Mouse (Mus musculus): Measurements from ENCODE around the gene H2-D1. TPM values are rescaled to one million over a fixed set of nuclear protein-coding genes. Genes with fewer than 3 reads are reported as not detected.
"Not testable (repeated sequence)": the region's sequence is repeated elsewhere in the genome, so short reads cannot be mapped to it uniquely, and the experiment has no call there.

Gene H2-D1
- polyA plus RNA-seq, 1 experiment from 2014 or later = 118 TPM

- H3K4me3 ChIP-seq = no peak overlapping the region
- H3K36me3 ChIP-seq = peaks cover 24% of the 10 kb centered on the region
- H3K27me3 ChIP-seq = no peaks in the 10 kb centered on the region
- H3K9me3 ChIP-seq = no peaks in the 10 kb centered on the region
- H3K4me2 ChIP-seq = no peak overlapping the region
- 91% methylated on average over 5 of the region's 5 CpGs for WGBS
- peaks cover 48% of the 10 kb centered on the region for H3K4me1 ChIP-seq (replicated peaks)
- H3K9ac ChIP-seq = no peak overlapping the region
- no peak overlapping the region for H3K27ac ChIP-seq (replicated peaks)
- ATAC-seq (ENCODE audit: low FRiP score, low read depth) = no peak
These were observed 29.9 kb upstream of the H2-D1 start for GRCm38 (mm10) chr17:35232659-35233058.

GRCm38 (mm10) chr17:35233114-35233980 is 29.2 kb upstream of the H2-D1 start, which contains the start of gene Atp6v1g2:
Atp6v1g2 (plus strand) TSS chr17:35233660.
- peak within 1 kb of the TSS; percentile 55 for H3K4me3 ChIP-seq
- H3K9me3 ChIP-seq = no peaks in the 10 kb centered on the region
- no peaks in the 10 kb centered on the region for H3K27me3 ChIP-seq
- H3K4me2 ChIP-seq = peak within 1 kb of the TSS; percentile 96
- 76% methylated on average over 18 of the region's 18 CpGs for WGBS
- H3K36me3 ChIP-seq = peaks cover 18% of the 10 kb centered on the region
- H3K9ac ChIP-seq = no peak within 1 kb of the TSS
- no peak for ATAC-seq (ENCODE audit: low FRiP score, low read depth)
- H3K27ac ChIP-seq (replicated peaks) = no peak within 1 kb of the TSS; the same call in 1 of the 2 replicates
- H3K4me1 ChIP-seq (replicated peaks) = peaks cover 48% of the 10 kb centered on the region

GRCm38 (mm10) chr17:35234090-35234489 is 28.4 kb upstream of the H2-D1 start:
- not testable (repeated sequence) for H3K9ac ChIP-seq; H3K9me3 ChIP-seq; H3K27me3 ChIP-seq; H3K27ac ChIP-seq (replicated peaks); ATAC-seq (ENCODE audit: low FRiP score, low read depth)
- WGBS = 85% methylated on average over 7 of the region's 7 CpGs
- Histone ChIP-seq H3K36me3 (peaks cover 12% of the 10 kb centered on the region), H3K4me1 (replicated peaks) (peaks cover 48% of the 10 kb centered on the region), H3K4me2 (peak overlapping the region; percentile 96), H3K4me3 (peak overlapping the region; percentile 55; the same call in 1 of the 2 replicates)

DNA sequence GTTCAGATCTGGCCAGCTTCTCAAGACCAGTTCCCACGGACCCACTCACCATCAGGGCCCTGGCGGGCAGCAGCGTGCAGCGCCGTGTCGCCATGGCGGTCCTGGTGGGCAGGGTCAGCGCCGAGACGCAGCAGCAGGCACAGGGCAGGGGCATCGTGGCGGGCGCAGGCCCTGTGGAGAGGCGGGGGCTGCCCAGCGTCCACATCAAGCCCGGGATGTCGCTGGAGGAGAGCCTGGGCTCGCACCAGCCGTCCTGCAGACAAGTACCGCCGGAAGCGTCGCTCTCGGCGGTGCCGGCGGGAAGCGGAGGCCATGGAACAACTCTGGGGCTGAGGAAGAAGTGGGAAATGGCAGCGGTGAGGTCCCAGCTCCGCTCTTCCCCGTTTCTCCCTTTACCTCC is 27.6 kb upstream of the H2-D1 start:
- H3K4me1 ChIP-seq (replicated peaks) = peaks cover 48% of the 10 kb centered on the region
- no peaks in the 10 kb centered on the region for H3K9me3 ChIP-seq
- peaks cover 4% of the 10 kb centered on the region; the same call in 1 of the 2 replicates for H3K36me3 ChIP-seq
- no peaks in the 10 kb centered on the region for H3K27me3 ChIP-seq
- H3K4me3 ChIP-seq = peak overlapping the region; percentile 55
- peak overlapping the region; percentile 95 for H3K27ac ChIP-seq (replicated peaks)
- ATAC-seq (ENCODE audit: low FRiP score, low read depth) = no peak
- 7% methylated on average over 30 of the region's 31 CpGs for WGBS
- peak overlapping the region; percentile 66 for H3K9ac ChIP-seq
- H3K4me2 ChIP-seq = peak overlapping the region; percentile 96

GRCm38 (mm10) chr17:35235614-35236389 is 26.7 kb upstream of the H2-D1 start, which contains the start of gene Nfkbil1:
Nfkbil1 (minus strand) TSS chr17:35235792.
- H3K27me3 ChIP-seq = no peaks in the 10 kb centered on the region
- peak within 1 kb of the TSS; percentile 96 for H3K4me2 ChIP-seq
- no peaks in the 10 kb centered on the region for H3K9me3 ChIP-seq
- peaks cover 57% of the 10 kb centered on the region for H3K4me1 ChIP-seq (replicated peaks)
- H3K4me3 ChIP-seq = peak within 1 kb of the TSS; percentile 55
- peak; percentile 79 for ATAC-seq (ENCODE audit: low FRiP score, low read depth)
- WGBS = under 1% methylated on average over 35 of the region's 35 CpGs
- peak within 1 kb of the TSS; percentile 95 for H3K27ac ChIP-seq (replicated peaks)
- H3K9ac ChIP-seq = peak within 1 kb of the TSS; percentile 66
- H3K36me3 ChIP-seq = no peaks in the 10 kb centered on the region

DNA sequence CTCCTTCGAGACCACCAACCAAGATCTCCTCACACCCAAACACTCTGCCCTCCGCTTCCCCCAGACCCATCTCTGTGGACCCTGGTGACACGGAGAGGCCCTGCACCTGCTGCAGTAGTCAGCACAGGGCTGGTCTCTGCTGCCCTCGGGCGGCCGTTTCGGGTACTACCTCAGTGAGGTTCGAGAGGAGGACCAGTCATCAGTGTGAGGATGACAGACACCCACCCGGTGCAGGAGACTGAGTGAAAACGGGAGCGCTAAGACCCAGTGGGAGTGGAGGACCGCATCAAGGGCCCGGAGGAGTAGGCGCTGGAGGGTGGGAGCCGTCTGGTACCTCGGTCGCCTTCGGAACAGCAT is 26.2 kb upstream of the H2-D1 start:
- ATAC-seq (ENCODE audit: low FRiP score, low read depth) = peak; percentile 86
- H3K4me3 ChIP-seq = peak overlapping the region; percentile 55
- H3K9ac ChIP-seq = peak overlapping the region; percentile 66
- H3K27ac ChIP-seq (replicated peaks) = peak overlapping the region; percentile 95
- H3K4me2 ChIP-seq = peak overlapping the region; percentile 96
- no peaks in the 10 kb centered on the region for H3K27me3 ChIP-seq
- H3K36me3 ChIP-seq = no peaks in the 10 kb centered on the region
- H3K4me1 ChIP-seq (replicated peaks) = peaks cover 57% of the 10 kb centered on the region
- WGBS = under 1% methylated on average over 18 of the region's 18 CpGs
- H3K9me3 ChIP-seq = no peaks in the 10 kb centered on the region

DNA sequence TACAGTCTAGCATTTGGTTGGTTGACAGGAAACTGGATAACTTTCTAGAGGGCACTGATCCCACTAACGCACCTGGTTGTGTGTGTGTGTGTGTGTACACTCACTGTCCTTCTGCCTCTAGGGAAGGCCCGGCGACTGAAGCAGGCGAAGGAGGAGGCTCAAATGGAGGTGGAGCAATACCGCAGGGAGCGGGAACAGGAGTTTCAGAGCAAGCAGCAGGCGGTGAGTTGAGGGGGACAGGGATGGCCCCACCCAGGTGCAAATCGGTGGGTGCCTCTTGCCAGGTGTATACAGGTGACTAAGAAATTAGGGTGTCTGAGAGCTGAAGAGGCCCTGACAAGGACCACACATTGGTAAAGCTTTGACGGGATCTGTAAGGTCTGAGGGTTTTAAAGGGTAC is 25.5 kb upstream of the H2-D1 start:
- H3K4me1 ChIP-seq (replicated peaks) = peaks cover 51% of the 10 kb centered on the region
- no peak for ATAC-seq (ENCODE audit: low FRiP score, low read depth)
- peak overlapping the region; percentile 96 for H3K4me2 ChIP-seq
- H3K27ac ChIP-seq (replicated peaks) = peak overlapping the region; percentile 95
- 68% methylated on average over 9 of the region's 9 CpGs for WGBS
- no peaks in the 10 kb centered on the region for H3K36me3 ChIP-seq
- peak overlapping the region; percentile 66 for H3K9ac ChIP-seq
- H3K27me3 ChIP-seq = no peaks in the 10 kb centered on the region
- peak overlapping the region; percentile 55 for H3K4me3 ChIP-seq
- no peaks in the 10 kb centered on the region for H3K9me3 ChIP-seq

DNA sequence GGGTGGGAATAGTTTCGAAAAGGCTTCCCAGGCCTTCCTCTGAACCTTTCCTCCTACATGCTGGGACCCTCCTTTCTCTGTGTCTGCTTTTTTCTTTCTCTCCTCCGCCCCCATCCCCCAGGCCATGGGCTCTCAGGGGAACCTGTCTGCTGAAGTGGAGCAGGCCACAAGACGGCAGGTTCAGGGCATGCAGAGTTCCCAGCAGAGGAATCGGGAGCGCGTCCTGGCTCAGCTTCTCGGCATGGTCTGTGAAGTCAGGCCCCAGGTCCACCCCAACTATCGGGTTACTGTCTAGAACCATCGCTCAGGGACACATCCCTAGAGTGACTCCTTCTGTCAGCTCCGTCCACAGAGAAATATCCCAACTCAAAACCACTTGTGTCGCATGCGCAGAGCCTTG is 25.0 kb upstream of the H2-D1 start:
- H3K36me3 ChIP-seq = no peaks in the 10 kb centered on the region
- peak overlapping the region; percentile 96 for H3K4me2 ChIP-seq
- no peak for ATAC-seq (ENCODE audit: low FRiP score, low read depth)
- peak overlapping the region; percentile 55 for H3K4me3 ChIP-seq
- WGBS = 89% methylated on average over 12 of the region's 12 CpGs
- peak overlapping the region; percentile 66; the same call in 1 of the 2 replicates for H3K9ac ChIP-seq
- no peaks in the 10 kb centered on the region for H3K27me3 ChIP-seq
- H3K9me3 ChIP-seq = no peaks in the 10 kb centered on the region
- no peak overlapping the region for H3K27ac ChIP-seq (replicated peaks)
- H3K4me1 ChIP-seq (replicated peaks) = peaks cover 46% of the 10 kb centered on the region

- Histone ChIP-seq H3K27me3 (no peaks in the 10 kb centered on the region), H3K4me1 (replicated peaks) (peaks cover 45% of the 10 kb centered on the region), H3K27ac (replicated peaks) (no peak overlapping the region), H3K9me3 (no peaks in the 10 kb centered on the region), H3K9ac (no peak overlapping the region), H3K36me3 (peaks cover 9% of the 10 kb centered on the region), H3K4me2 (no peak overlapping the region), H3K4me3 (no peak overlapping the region)
- 86% methylated on average over 5 of the region's 5 CpGs for WGBS
- ATAC-seq (ENCODE audit: low FRiP score, low read depth) = no peak
These were observed 22.8 kb upstream of the H2-D1 start for GRCm38 (mm10) chr17:35239700-35240099.

GRCm38 (mm10) chr17:35240384-35241304 is 21.9 kb upstream of the H2-D1 start:
- Histone ChIP-seq H3K36me3 (peaks cover 17% of the 10 kb centered on the region), H3K4me1 (replicated peaks) (peaks cover 49% of the 10 kb centered on the region), H3K4me2 (peak overlapping the region; percentile 66), H3K9me3 (no peaks in the 10 kb centered on the region), H3K27me3 (no peaks in the 10 kb centered on the region), H3K4me3 (peak overlapping the region; percentile 90), H3K27ac (replicated peaks) (peak overlapping the region; percentile 99), H3K9ac (peak overlapping the region; percentile 52)
- ATAC-seq (ENCODE audit: low FRiP score, low read depth) = peak; percentile 4
- WGBS = 35% methylated on average over 12 of the region's 12 CpGs

- no peaks in the 10 kb centered on the region for H3K9me3 ChIP-seq
- H3K4me1 ChIP-seq (replicated peaks) = peaks cover 56% of the 10 kb centered on the region
- peaks cover 25% of the 10 kb centered on the region for H3K36me3 ChIP-seq
- peak within 1 kb of the TSS; percentile 90 for H3K4me3 ChIP-seq
- under 1% methylated on average over 69 of the region's 69 CpGs for WGBS
- H3K9ac ChIP-seq = peak within 1 kb of the TSS; percentile 97
- peak within 1 kb of the TSS; percentile 66 for H3K4me2 ChIP-seq
- peak; percentile 91 for ATAC-seq (ENCODE audit: low FRiP score, low read depth)
- peak within 1 kb of the TSS; percentile 99 for H3K27ac ChIP-seq (replicated peaks)
- H3K27me3 ChIP-seq = no peaks in the 10 kb centered on the region
These were observed 21.1 kb upstream of the H2-D1 start, which contains the start of gene Ddx39b for GRCm38 (mm10) chr17:35241305-35242014. Ddx39b (plus strand) TSS chr17:35241746.

Data from hindbrain, embryonic 15.5 days (tissue).